Comparison of ENCODE assay signal across 15 mouse cellular contexts in genomic region chr10:93279062-93279461, GRCm38 (mm10).
"Had no signal": no experiment of that assay in that cellular context is flagged by ENCODE, and none has a peak within 500 bp of the region (broad histone marks: within the 10 kb centered on the region; RNA-seq: fewer than 3 reads in every experiment).

No protein-coding gene starts in this region.

- H3K4me3 ChIP-seq: layer of hippocampus, adult 2 months; limb, embryonic 12.5 days; limb, embryonic 15.5 days; midbrain, embryonic 12.5 days had no signal

- DNase-seq: kidney, adult 2 months; layer of hippocampus, adult 9-11 months; left cerebral cortex, postnatal 4 days; liver, postnatal 0 days; lung, embryonic 14.5 days; thymus, postnatal 25 days had no signal

- H3K27ac ChIP-seq: kidney, postnatal 0 days; limb, embryonic 12.5 days; limb, embryonic 15.5 days; liver, embryonic 14.5 days; macrophage; midbrain, embryonic 12.5 days had no signal

- H3K27me3 ChIP-seq: limb, embryonic 12.5 days; limb, embryonic 15.5 days had no signal

- H3K36me3 ChIP-seq: midbrain, embryonic 12.5 days had no signal

- ATAC-seq: liver, postnatal 0 days; lung, postnatal 0 days; midbrain, embryonic 16.5 days had no signal
